Mouse (Mus musculus) mature B cell (primary cell): Measurements from ENCODE around the gene Mgat4a.

Experiments
- in situ Hi-C: fragments of 300-500 bp; cut with MboI; formaldehyde crosslinking; loops from 2 replicates; pipeline ENCODE4 v1.14.3; 2019

Gene Mgat4a

GRCm38 (mm10) chr1:37398961-37399360 is 141.9 kb downstream of the Mgat4a start:
- in situ Hi-C loops: no loop called here

- in situ Hi-C loops: no loop called here
Measured at GRCm38 (mm10) chr1:37396481-37396880, 144.3 kb downstream of the Mgat4a start.

- in situ Hi-C loops: no loop called here
Measured at GRCm38 (mm10) chr1:37393174-37393573, 147.6 kb downstream of the Mgat4a start.
